Comparison of ENCODE assay signal across 8 mouse cellular contexts in genomic region chr11:69662967-69663671, GRCm38 (mm10). TPM values are rescaled to one million over a fixed set of nuclear protein-coding genes. Genes with fewer than 3 reads are reported as not detected.
A peak's percentile ranks its signal among the peaks of the same experiment; 100 is the strongest.
DNase-seq lines count a peak whose midpoint lies in the region; ATAC-seq and TF ChIP-seq lines count a peak whose summit lies in the region.

No protein-coding gene starts in this region.

- peaks cover 5% of the 10 kb centered on the region; the same call in 1 of the 2 replicates for H3K4me1 ChIP-seq in kidney, embryonic 14.5 days (ENCODE audit: control insufficient read depth, insufficient read depth, low read length)
- peaks cover 16% of the 10 kb centered on the region for H3K4me1 ChIP-seq in bone marrow macrophage, adult 2 months (ENCODE audit: control insufficient read depth, insufficient read depth, low read length)
- peaks cover 27% of the 10 kb centered on the region for H3K4me1 ChIP-seq in hindbrain, embryonic 13.5 days (replicated peaks)
- H3K4me1 ChIP-seq in midbrain, embryonic 15.5 days = peaks cover 28% of the 10 kb centered on the region

- 69% methylated on average over 13 of the region's 13 CpGs for WGBS in kidney, embryonic 14.5 days
- 72% methylated on average over 13 of the region's 13 CpGs for WGBS in hindbrain, embryonic 13.5 days
- WGBS in midbrain, embryonic 15.5 days = 70% methylated on average over 13 of the region's 13 CpGs

- peak overlapping the region; percentile 68; the same call in 1 of the 2 replicates for H3K9ac ChIP-seq in kidney, embryonic 14.5 days (ENCODE audit: low read depth, low read length)
- peak overlapping the region; percentile 67 for H3K9ac ChIP-seq in hindbrain, embryonic 13.5 days
- H3K9ac ChIP-seq in midbrain, embryonic 15.5 days = peak overlapping the region; percentile 48

- TF ChIP-seq POLR2A in bone marrow macrophage, adult 2 months (IDR thresholded peaks at IDR 0.05; ENCODE audit: borderline replicate concordance, low read depth, low read length) = no peak

- no peak for DNase-seq in kidney, postnatal 36 days
- no peak for DNase-seq in layer of hippocampus, postnatal 10 days (ENCODE audit: low spot score in 2 of 2)
- no peak for DNase-seq in urinary bladder, postnatal 4 days (ENCODE audit: low spot score in 2 of 2)
- DNase-seq in gastrocnemius, adult 18-20 months (ENCODE audit: low spot score) = no peak

- peak overlapping the region; percentile 56 for H3K4me3 ChIP-seq in kidney, embryonic 14.5 days (ENCODE audit: low read length)
- H3K4me3 ChIP-seq in bone marrow macrophage, adult 2 months (ENCODE audit: insufficient read depth, low read length) = peak overlapping the region; percentile 90
- peak overlapping the region; percentile 55 for H3K4me3 ChIP-seq in hindbrain, embryonic 13.5 days
- H3K4me3 ChIP-seq in midbrain, embryonic 15.5 days = peak overlapping the region; percentile 67

- no peak for TF ChIP-seq CTCF in bone marrow macrophage, adult 2 months (IDR thresholded peaks at IDR 0.05; ENCODE audit: low read depth, low read length)

- peaks cover 50% of the 10 kb centered on the region for H3K36me3 ChIP-seq in kidney, embryonic 14.5 days (ENCODE audit: control insufficient read depth, insufficient read depth, low read length)
- peaks cover 57% of the 10 kb centered on the region for H3K36me3 ChIP-seq in hindbrain, embryonic 13.5 days
- peaks cover 37% of the 10 kb centered on the region for H3K36me3 ChIP-seq in midbrain, embryonic 15.5 days (replicated peaks)

- peak overlapping the region; percentile 99 for H3K27ac ChIP-seq in kidney, embryonic 14.5 days (ENCODE audit: low read depth, low read length)
- peak overlapping the region; percentile 96 for H3K27ac ChIP-seq in bone marrow macrophage, adult 2 months (ENCODE audit: insufficient read depth, low read depth, low read length)
- H3K27ac ChIP-seq in hindbrain, embryonic 13.5 days = peak overlapping the region; percentile 97
- peak overlapping the region; percentile 97 for H3K27ac ChIP-seq in midbrain, embryonic 15.5 days

- ATAC-seq in kidney, embryonic 14.5 days (ENCODE audit: low FRiP score, low TSS enrichment) = peak; percentile 3; the same call in 1 of the 2 replicates
- ATAC-seq in hindbrain, embryonic 13.5 days (ENCODE audit: low FRiP score) = peak; percentile 51
- peak; percentile 41 for ATAC-seq in midbrain, embryonic 15.5 days (replicated peaks)

- H3K9me3 ChIP-seq in kidney, embryonic 14.5 days (ENCODE audit: control insufficient read depth, low read length) = no peaks in the 10 kb centered on the region
- no peaks in the 10 kb centered on the region for H3K9me3 ChIP-seq in hindbrain, embryonic 13.5 days
- H3K9me3 ChIP-seq in midbrain, embryonic 15.5 days = no peaks in the 10 kb centered on the region

- no peaks in the 10 kb centered on the region for H3K27me3 ChIP-seq in kidney, embryonic 14.5 days (ENCODE audit: control insufficient read depth, insufficient read depth, low read length)
- H3K27me3 ChIP-seq in hindbrain, embryonic 13.5 days = no peaks in the 10 kb centered on the region
- no peaks in the 10 kb centered on the region for H3K27me3 ChIP-seq in midbrain, embryonic 15.5 days (replicated peaks)

- peak overlapping the region; percentile 54 for H3K4me2 ChIP-seq in kidney, embryonic 14.5 days (replicated peaks; ENCODE audit: low read depth, low read length)
- peak overlapping the region; percentile 61 for H3K4me2 ChIP-seq in hindbrain, embryonic 13.5 days
- peak overlapping the region; percentile 61 for H3K4me2 ChIP-seq in midbrain, embryonic 15.5 days

RNA-seq across cellular contexts. Expression of gene Mpdu1, which starts 0.7 kb away (rescaled TPM):
- 42.3 and 71.8 TPM in 2 replicates for polyA plus RNA-seq in kidney, embryonic 14.5 days (2014; fragmentation: Nextera tagmentation; extraction: Ambion mirVana)
- polyA plus RNA-seq in bone marrow macrophage, adult 2 months (2012; ENCODE audit: insufficient read depth, insufficient read length, missing spikeins) = 64.2 and 68.9 TPM in 2 replicates
- polyA plus RNA-seq in hindbrain, embryonic 13.5 days (2015; fragmentation: Nextera tagmentation; extraction: Ambion mirVana) = 95.0 and 104 TPM in 2 replicates
- polyA plus RNA-seq in midbrain, embryonic 15.5 days (2015; fragmentation: Nextera tagmentation; extraction: Ambion mirVana) = 99.9 and 108 TPM in 2 replicates
- 10 to 100 TPM; 85.9 to 89.9 TPM for total RNA-seq in layer of hippocampus, postnatal 10 days (2021)
- total RNA-seq in gastrocnemius, adult 18-20 months (2021) = 1 to 10 TPM; 7.5 to 9.5 TPM

RNA-seq across cellular contexts. Expression of gene Cd68, which starts 2.8 kb away (rescaled TPM):
- 8.5 and 10.5 TPM in 2 replicates for polyA plus RNA-seq in kidney, embryonic 14.5 days (2014; fragmentation: Nextera tagmentation; extraction: Ambion mirVana)
- polyA plus RNA-seq in bone marrow macrophage, adult 2 months (2012; ENCODE audit: insufficient read depth, insufficient read length, missing spikeins) = 1,401 and 1,598 TPM in 2 replicates
- 9.0 and 9.8 TPM in 2 replicates for polyA plus RNA-seq in hindbrain, embryonic 13.5 days (2015; fragmentation: Nextera tagmentation; extraction: Ambion mirVana)
- 9.4 and 10.4 TPM in 2 replicates for polyA plus RNA-seq in midbrain, embryonic 15.5 days (2015; fragmentation: Nextera tagmentation; extraction: Ambion mirVana)
- 10 to 100 TPM in 1 of 2 experiments, 1 to 10 TPM in 1; 8.4 to 11.5 TPM for total RNA-seq in layer of hippocampus, postnatal 10 days (2021)
- 1 to 10 TPM; 1.2 to 4.0 TPM for total RNA-seq in gastrocnemius, adult 18-20 months (2021)

RNA-seq across cellular contexts. Expression of gene Sox15, which starts 8.0 kb away (rescaled TPM):
- polyA plus RNA-seq in kidney, embryonic 14.5 days (2014; fragmentation: Nextera tagmentation; extraction: Ambion mirVana) = 0.51 TPM in 1 of 2 replicates, not detected in the other
- not detected in 2 replicates for polyA plus RNA-seq in bone marrow macrophage, adult 2 months (2012; ENCODE audit: insufficient read depth, insufficient read length, missing spikeins)
- polyA plus RNA-seq in hindbrain, embryonic 13.5 days (2015; fragmentation: Nextera tagmentation; extraction: Ambion mirVana) = not detected in 2 replicates
- polyA plus RNA-seq in midbrain, embryonic 15.5 days (2015; fragmentation: Nextera tagmentation; extraction: Ambion mirVana) = 0.20 TPM in 1 of 2 replicates, not detected in the other
- total RNA-seq in layer of hippocampus, postnatal 10 days (2021) = not detected
- total RNA-seq in gastrocnemius, adult 18-20 months (2021) = not detected

RNA-seq across cellular contexts. Expression of gene Eif4a1, which starts 9.1 kb away (rescaled TPM):
- 729 and 1,177 TPM in 2 replicates for polyA plus RNA-seq in kidney, embryonic 14.5 days (2014; fragmentation: Nextera tagmentation; extraction: Ambion mirVana)
- 303 and 319 TPM in 2 replicates for polyA plus RNA-seq in bone marrow macrophage, adult 2 months (2012; ENCODE audit: insufficient read depth, insufficient read length, missing spikeins)
- 528 and 537 TPM in 2 replicates for polyA plus RNA-seq in hindbrain, embryonic 13.5 days (2015; fragmentation: Nextera tagmentation; extraction: Ambion mirVana)
- 460 and 473 TPM in 2 replicates for polyA plus RNA-seq in midbrain, embryonic 15.5 days (2015; fragmentation: Nextera tagmentation; extraction: Ambion mirVana)
- 100 to 1,000 TPM; 492 to 501 TPM for total RNA-seq in layer of hippocampus, postnatal 10 days (2021)
- total RNA-seq in gastrocnemius, adult 18-20 months (2021) = 10 to 100 TPM; 69.6 to 97.7 TPM

RNA-seq across cellular contexts. Expression of gene Senp3, which starts 18.8 kb away (rescaled TPM):
- 95.2 and 102 TPM in 2 replicates for polyA plus RNA-seq in kidney, embryonic 14.5 days (2014; fragmentation: Nextera tagmentation; extraction: Ambion mirVana)
- 120 and 131 TPM in 2 replicates for polyA plus RNA-seq in bone marrow macrophage, adult 2 months (2012; ENCODE audit: insufficient read depth, insufficient read length, missing spikeins)
- polyA plus RNA-seq in hindbrain, embryonic 13.5 days (2015; fragmentation: Nextera tagmentation; extraction: Ambion mirVana) = 94.7 and 95.9 TPM in 2 replicates
- 116 and 122 TPM in 2 replicates for polyA plus RNA-seq in midbrain, embryonic 15.5 days (2015; fragmentation: Nextera tagmentation; extraction: Ambion mirVana)
- total RNA-seq in layer of hippocampus, postnatal 10 days (2021) = 10 to 100 TPM; 88.0 to 98.7 TPM
- 10 to 100 TPM; 21.9 to 25.4 TPM for total RNA-seq in gastrocnemius, adult 18-20 months (2021)

Comparison
In these comparisons a context has a peak if more than half of its experiments do, and no peak if none do; other contexts are left out.
1. RNA of gene Cd68, which starts 2.8 kb away (polyA plus RNA-seq): 1,401 to 1,598 TPM in bone marrow macrophage, adult 2 months; 8.5 to 10.5 TPM in kidney, embryonic 14.5 days, 9.0 to 9.8 TPM in hindbrain, embryonic 13.5 days and 9.4 to 10.4 TPM in midbrain, embryonic 15.5 days; every median in the first group is over 100 times any median in the second.
2. Peak in every context shown above with its lines, with median percentiles within 50 percentile points of each other: ATAC-seq, H3K27ac ChIP-seq, H3K4me2 ChIP-seq, H3K4me3 ChIP-seq and H3K9ac ChIP-seq.